Mouse (Mus musculus): Measurements from ENCODE around the gene Dnm3.
"Not testable (repeated sequence)": the region's sequence is repeated elsewhere in the genome, so short reads cannot be mapped to it uniquely, and the experiment has no call there.

Gene Dnm3

DNA sequence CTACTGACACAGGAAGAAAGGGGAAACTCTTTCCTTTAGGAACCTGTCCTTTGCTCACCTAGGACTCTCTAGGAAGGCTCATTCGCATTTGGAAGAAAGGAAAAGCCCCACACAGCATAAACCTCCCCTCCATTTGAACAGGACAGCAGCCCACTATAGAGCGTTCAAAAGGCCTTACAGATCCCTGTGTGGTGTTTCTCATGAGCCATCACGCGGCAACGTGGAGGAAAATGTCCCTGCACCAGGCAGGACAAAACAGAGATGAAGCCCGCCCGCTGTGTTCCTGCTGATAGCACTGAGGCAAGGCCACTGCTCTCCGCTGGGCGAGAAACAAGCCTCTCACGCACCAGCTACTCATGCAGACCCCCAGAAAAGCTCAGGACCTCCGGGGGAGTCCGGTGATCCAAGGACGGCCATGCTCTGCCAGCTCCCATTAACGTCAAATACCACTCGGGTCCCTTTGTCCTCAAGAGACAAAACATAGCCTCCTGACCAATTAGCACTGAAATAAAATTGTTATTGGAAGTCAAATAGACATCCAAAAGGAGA is 51.8 kb downstream of the Dnm3 start:
- DNase-seq (ENCODE audit: low spot score) = no peak

DNA sequence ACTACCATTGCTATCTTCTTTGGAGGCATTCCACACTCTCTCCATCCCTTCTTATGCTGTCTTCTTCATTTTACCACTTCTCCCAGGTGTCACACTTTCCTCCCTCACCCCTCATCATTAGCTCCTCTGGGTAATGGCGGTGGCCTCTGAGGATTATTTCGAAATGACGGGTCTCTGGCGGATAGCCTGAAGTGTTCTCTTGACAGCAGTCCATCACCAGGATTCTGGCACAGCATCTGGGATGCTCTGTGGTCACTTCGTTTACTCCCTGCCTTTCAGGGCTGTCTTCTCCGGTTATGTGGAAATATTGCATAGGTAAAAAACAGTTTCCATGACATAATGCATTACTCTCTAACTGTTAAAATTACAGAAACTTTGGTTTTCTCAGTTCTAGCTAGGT is 55.0 kb downstream of the Dnm3 start:
- no peak for DNase-seq (ENCODE audit: low spot score)

GRCm38 (mm10) chr1:162413791-162414190 is 64.0 kb downstream of the Dnm3 start:
- no peak for DNase-seq (ENCODE audit: low spot score)

DNA sequence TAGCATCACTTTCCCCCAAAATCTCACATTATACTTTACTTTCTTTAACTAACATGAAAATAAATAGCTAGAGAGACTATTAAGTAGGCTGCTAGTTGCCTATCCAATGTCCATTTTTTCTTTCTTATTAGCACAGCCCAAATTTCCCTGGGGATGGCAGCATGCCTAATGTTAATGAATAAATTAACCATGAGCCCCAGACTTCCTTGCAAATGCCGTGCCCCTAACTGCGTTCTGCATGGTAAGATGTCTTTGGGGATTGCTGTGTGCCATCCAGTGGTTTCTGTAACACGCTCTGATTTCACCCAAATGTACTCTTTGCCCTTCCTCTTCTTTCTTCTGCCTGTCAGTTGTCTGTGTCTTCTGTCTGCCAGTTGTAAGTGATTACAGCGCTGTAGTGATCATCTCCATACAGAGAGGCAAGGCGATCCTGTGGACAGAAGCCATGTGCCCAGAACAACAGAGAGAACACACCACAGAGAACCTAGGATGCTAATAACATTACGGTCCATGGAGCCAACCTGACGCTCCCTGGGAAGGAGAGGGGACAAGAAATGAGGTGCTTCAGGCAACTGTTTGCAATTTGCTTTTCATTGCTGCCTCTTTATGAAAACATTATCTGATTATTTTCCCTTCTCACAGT is 64.9 kb downstream of the Dnm3 start:
- no peak for DNase-seq (ENCODE audit: low spot score)

DNA sequence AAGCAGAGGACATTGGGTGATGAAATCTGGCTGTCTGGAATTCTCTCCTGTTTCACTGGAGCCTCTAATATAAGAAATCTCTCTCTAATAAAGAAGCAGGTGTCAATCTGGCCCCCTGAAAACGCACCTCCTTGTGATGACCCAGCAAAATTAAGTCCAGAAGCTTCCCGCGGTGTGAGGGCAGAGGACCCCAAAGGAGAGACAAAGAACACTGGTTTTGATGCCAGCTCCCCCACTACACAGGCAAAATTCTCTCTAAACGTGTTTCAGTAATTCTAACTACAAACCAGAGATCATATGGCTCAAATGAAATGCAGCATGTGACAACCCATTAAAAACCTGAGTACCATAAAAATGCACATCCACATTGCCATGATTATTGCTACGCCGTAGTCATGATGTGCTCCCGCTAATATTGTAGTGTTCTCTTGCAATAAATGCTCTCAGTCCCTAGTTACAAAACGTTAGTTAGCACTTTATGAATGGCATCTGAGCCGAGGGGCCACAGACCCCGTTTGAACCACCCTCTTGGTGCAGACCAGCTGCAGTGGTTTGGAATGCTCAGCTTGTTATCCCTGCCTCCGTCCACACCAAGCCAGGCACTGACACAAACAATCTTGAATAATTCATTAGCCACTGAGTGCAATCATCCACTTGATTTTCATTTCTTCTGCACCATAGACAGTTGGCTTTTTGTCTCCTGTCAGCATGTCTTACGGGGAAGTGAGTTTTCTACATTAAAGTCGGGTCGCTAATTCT is 67.4 kb downstream of the Dnm3 start:
- DNase-seq (ENCODE audit: low spot score) = no peak

DNA sequence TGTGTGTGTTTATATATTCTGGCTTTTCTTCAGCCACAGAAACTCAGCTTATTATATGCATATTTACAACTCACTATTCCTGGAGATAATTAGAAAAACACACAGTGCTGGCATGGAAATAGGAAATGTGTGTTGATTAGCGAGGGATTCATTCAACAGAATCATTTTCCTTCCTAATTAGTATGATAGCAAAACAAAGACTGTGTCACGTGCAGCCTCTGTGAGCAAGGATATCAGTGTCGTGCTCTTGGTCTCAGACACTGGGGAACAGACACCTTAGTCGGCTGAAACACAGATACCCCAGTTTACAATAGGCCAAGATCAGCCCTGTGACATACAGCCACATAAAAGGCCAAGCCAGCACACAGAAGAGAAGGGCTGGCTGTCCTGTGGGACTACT is 83.3 kb downstream of the Dnm3 start:
- no peak for DNase-seq (ENCODE audit: low spot score)

DNA sequence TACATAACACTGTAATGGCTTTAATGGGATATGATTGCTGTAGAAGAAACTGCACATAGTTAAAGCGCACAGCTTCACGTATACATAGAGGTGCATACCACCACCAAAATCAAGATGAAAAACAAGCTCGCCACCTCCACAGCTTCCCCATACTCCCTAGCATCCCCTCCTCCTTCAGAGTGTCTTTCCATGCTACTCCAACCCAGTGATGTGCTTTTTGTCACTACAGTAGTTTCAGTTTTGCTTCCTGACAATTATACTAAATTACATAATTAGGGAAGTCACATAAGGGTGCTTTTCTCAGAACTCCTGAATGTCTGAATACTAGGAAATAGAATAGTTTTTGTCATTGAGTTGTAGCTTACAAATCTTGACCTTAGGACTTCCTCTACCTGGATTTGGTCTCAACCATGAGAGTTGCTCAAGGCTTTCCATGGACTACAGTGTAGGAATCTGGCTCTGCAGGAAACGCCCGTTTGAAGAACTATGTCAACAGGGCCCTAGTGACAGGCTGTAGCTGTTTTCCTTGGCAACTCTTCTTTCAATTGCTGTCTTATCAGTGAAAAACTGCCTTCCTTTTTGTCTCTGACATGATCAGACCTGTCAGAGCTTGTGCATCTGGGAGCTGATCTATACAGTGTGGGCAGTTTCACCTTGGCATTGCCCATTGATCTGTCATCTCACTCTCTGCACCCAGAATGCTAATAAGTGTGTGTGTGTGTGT is 89.2 kb downstream of the Dnm3 start:
- DNase-seq (ENCODE audit: low spot score) = no peak

DNA sequence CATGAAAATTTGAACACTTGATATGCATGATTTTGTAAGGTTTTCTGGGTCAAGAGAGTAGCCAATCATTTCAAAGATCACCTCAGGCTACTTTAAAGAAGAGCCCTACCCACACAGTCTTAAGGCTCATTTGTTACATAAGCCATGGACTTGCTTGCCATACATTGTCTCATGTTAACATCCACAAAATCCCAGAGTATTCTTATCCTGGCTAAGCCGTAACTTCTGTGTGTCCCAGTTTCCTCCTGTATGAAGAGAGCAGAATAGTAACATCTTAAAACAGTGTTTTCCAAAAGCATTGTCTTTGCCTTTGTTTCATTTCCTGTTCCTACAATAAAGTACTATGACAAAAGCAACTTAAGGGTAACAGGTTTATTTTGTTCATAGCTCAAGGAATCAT is 104.8 kb downstream of the Dnm3 start:
- DNase-seq (ENCODE audit: low spot score) = not testable (repeated sequence)

GRCm38 (mm10) chr1:162369726-162370125 is 108.1 kb downstream of the Dnm3 start:
- DNase-seq (ENCODE audit: low spot score) = no peak

DNA sequence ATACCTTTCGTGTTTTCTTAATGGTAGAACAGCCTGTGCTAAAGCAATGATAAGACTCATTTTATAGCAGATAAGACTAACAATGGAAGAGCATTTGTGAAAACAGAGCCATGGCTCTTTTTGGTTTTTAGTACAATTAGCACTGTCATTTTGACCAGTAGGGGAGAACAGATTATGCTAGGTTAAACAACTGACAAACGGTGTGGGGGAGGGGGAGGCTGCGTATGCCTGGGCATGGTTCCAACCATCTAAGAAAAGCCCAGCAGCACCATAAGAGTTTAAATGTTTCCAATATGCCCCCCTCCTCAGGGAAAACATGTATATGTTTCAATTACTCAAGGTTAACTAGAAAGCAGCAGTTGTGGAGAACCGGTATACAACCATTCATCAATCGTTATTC is 115.9 kb downstream of the Dnm3 start:
- DNase-seq (ENCODE audit: low spot score) = no peak

DNA sequence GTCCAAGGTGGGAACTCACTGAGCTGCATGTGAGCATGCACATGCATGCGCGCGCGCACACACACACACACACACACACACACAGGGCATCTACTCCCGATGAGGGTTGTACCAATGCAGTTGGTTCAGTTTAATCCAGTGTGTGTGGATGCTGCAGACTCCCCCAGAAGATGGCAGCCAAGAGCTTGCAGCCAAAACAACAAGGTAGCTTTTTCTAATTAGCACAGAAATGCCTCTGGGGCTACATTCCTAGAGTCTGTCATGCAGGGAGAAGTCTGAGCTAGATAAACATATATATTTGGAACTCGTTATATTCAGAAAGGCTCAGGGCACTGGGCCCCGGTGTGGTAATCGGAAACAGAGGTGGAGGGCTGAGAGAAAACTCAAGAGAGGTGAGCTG is 118.6 kb downstream of the Dnm3 start:
- DNase-seq (ENCODE audit: low spot score) = peak; percentile 23

DNA sequence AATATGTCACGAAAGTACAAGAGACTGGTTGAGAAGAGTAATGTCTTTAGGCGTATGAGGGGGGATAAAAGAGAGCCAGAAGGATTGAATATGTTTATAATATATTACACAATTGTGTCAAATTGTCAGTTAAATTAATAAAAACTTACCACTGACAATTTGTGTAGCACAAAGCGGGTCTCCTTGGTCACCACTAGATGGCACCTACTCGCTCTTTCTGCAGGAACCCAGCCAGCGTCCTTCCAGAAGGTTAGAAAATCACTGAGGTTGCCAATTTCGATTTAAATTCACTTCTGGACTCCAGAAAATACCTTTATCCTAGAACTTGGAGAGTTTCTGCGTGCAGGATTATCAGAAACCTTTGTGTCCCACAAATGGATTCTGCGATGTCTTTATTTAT is 119.8 kb downstream of the Dnm3 start:
- DNase-seq (ENCODE audit: low spot score) = peak; percentile 12

- no peak for DNase-seq (ENCODE audit: low spot score)
These were observed 121.4 kb downstream of the Dnm3 start for GRCm38 (mm10) chr1:162356481-162356880.

- DNase-seq (ENCODE audit: low spot score) = no peak
These were observed 123.1 kb downstream of the Dnm3 start for GRCm38 (mm10) chr1:162354780-162355179.

DNA sequence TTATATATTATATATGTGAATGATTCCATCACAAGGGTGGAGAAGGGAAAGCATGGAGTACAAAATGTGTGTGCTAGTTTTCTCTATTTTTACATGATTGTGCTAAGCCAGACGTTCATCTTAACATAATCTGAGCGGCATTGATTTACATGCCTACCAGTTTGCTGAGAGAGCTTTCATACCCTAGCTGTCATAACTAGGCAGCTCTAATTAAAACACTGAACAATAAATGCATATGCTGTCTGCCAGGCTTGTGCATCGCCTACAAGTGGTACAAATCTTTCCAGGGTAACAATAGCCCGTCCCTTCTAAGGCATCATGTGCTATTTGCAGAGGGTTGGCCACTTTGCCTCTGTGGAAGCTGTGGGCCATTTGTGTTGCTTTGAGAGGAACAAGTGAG is 124.0 kb downstream of the Dnm3 start:
- no peak for DNase-seq (ENCODE audit: low spot score)

DNA sequence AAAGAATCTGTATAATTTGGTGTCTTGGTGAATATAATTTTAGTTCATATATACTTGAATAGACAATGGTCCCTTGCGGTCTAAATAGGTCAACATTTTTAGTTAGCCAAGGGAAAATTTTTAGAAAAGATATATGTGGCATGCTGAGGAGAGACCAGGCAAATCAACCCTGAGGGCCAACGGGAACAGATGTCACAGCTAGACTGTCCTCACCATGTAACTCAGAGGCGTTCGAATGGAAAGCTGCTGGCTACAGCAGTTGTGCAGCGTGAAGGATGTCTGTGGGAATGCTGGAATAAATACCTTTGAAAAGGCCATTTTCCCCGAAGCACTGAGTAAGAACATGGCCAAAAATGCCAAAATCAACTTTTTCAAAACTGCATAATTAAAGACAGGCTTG is 128.5 kb downstream of the Dnm3 start:
- no peak for DNase-seq (ENCODE audit: low spot score)

- no peak for DNase-seq (ENCODE audit: low spot score)
These were observed 131.3 kb downstream of the Dnm3 start for GRCm38 (mm10) chr1:162346456-162347011.

DNA sequence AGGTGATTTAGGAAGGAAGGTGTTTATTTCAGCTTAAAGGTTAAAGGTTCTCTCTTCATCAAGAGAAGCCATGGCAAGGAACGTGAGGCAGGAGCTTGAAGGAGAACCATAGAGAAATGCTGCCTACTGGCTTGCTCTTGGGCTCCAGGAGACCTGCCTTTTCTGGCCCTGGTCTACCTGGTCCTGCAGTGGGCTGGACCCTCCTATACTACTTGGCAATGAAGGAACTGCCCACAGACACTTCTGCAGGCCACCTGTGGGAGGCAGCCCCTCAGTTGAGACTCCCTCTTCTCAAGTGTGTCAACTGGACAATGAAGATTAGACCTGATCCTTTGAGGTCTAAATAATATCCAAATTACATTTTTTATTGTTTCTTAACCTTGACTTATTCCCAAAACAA is 140.7 kb downstream of the Dnm3 start:
- no peak for DNase-seq (ENCODE audit: low spot score)

- DNase-seq (ENCODE audit: low spot score) = peak; percentile 22
These were observed 141.2 kb downstream of the Dnm3 start for GRCm38 (mm10) chr1:162336640-162337039.

GRCm38 (mm10) chr1:162336224-162336623 is 141.6 kb downstream of the Dnm3 start:
- no peak for DNase-seq (ENCODE audit: low spot score)

- no peak for DNase-seq (ENCODE audit: low spot score)
These were observed 149.2 kb downstream of the Dnm3 start for GRCm38 (mm10) chr1:162328673-162329072.

DNA sequence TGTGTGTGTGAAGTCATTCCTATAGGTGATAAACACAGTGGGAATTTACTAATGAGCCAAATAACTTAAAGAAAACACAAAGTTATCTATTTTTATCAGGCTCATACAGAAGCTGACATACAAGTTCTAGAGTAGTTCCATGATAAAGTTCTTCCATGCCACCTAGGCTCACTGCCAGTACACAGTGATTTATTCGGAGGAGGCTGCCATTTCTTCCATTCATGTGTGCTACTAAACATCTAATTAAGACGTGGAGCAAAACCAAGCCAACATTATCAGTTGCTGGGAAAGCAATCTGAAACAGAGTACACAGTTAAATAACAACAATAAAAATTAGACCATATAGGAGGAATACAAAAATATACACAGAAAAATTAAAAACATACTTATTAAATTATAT is 150.2 kb downstream of the Dnm3 start:
- DNase-seq (ENCODE audit: low spot score) = no peak

DNA sequence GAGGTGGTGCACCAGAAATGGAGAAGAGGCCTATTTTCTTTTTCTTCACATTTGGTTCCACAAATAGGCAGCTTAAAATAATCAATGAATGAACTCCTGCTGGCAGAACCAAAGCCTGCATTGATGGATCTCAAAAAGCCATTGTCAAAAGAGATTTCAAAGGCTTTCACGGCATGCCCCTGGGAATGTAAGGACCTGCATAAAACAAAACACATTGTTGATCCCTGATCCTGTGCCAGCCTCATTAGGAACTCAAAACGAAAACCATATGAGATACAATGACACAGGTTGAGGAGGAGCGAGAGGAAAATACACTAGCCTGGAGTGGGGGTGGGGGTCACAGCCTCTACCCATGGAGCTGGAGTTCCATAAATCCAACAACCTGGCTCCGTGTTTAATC is 153.4 kb downstream of the Dnm3 start:
- no peak for DNase-seq (ENCODE audit: low spot score)

Data from ovary, postnatal 14 days (tissue).